Mouse (Mus musculus) kidney, embryonic 14.5 days (tissue): ENCODE measurements around the gene Cab39l. TPM values are rescaled to one million over a fixed set of nuclear protein-coding genes. Genes with fewer than 3 reads are reported as not detected.
A peak's percentile ranks its signal among the peaks of the same experiment; 100 is the strongest.
"Not testable (repeated sequence)": the region's sequence is repeated elsewhere in the genome, so short reads cannot be mapped to it uniquely, and the experiment has no call there.

Experiments
- ATAC-seq: fragments of 200-750 bp; cut with Nextera tagmentation; 2 replicates; pipeline ENCODE4 v1.8.0; 2017; ENCODE audit warnings: moderate number of reproducible peaks, mild to moderate bottlenecking, moderate TSS enrichment, moderate library complexity; ENCODE audit not compliant: low FRiP score, low TSS enrichment
- H3K27ac ChIP-seq: fragments of 300-500 bp; sonication (generic); 2 replicates; pipeline ENCODE4 v1.5.1; 2014; ENCODE audit warnings: low read depth, mild to moderate bottlenecking, low read length, moderate library complexity, mixed read lengths
- H3K27me3 ChIP-seq: fragments of 300-500 bp; sonication (generic); 2 replicates; pipeline ENCODE4 v1.6.1; 2014; ENCODE audit warnings: mild to moderate bottlenecking, low read length; ENCODE audit not compliant: control insufficient read depth, insufficient read depth
- H3K36me3 ChIP-seq: fragments of 300-500 bp; sonication (generic); 2 replicates; pipeline ENCODE4 v1.6.1; 2014; ENCODE audit warnings: low read length, mixed read lengths; ENCODE audit not compliant: control insufficient read depth, insufficient read depth
- H3K4me1 ChIP-seq: fragments of 300-500 bp; sonication (generic); 2 replicates; pipeline ENCODE4 v1.6.1; 2014; ENCODE audit warnings: low read length, mixed read lengths; ENCODE audit not compliant: control insufficient read depth, insufficient read depth
- H3K4me2 ChIP-seq: fragments of 300-500 bp; sonication (generic); replicated peaks from 2 replicates; pipeline ENCODE4 v1.6.1; 2014; ENCODE audit warnings: low read depth, mild to moderate bottlenecking, low read length
- H3K4me3 ChIP-seq: fragments of 300-500 bp; sonication (generic); 2 replicates; pipeline ENCODE4 v1.5.1; 2014; ENCODE audit warnings: mild to moderate bottlenecking, low read length
- H3K9ac ChIP-seq: fragments of 300-500 bp; sonication (generic); 2 replicates; pipeline ENCODE4 v1.6.1; 2014; ENCODE audit warnings: low read depth, mild to moderate bottlenecking, low read length, moderate library complexity
- H3K9me3 ChIP-seq: fragments of 300-500 bp; sonication (generic); 2 replicates; pipeline ENCODE4 v1.6.1; 2016; ENCODE audit warnings: low read length; ENCODE audit not compliant: control insufficient read depth
- WGBS: fragments of 180-500 bp; shearing (Covaris S2); extraction: QIAGEN DNeasy Blood & Tissue Kit; methylation state at CpG from one replicate; pipeline ENCODE4 v1.1.7; 2014; 5-methylcytosine and 5-hydroxymethylcytosine counted together
- polyA plus RNA-seq: library from polyadenylated mRNA; unstranded; fragments of >200 nt; fragmentation: Nextera tagmentation; extraction: Ambion mirVana; gene quantifications from 2 replicates; pipeline ENCODE4 v1.2.1, GENCODE M21; 2014

Cab39l gene
- polyA plus RNA-seq, 1 experiment from 2014 or later, result 42.6 TPM

DNA sequence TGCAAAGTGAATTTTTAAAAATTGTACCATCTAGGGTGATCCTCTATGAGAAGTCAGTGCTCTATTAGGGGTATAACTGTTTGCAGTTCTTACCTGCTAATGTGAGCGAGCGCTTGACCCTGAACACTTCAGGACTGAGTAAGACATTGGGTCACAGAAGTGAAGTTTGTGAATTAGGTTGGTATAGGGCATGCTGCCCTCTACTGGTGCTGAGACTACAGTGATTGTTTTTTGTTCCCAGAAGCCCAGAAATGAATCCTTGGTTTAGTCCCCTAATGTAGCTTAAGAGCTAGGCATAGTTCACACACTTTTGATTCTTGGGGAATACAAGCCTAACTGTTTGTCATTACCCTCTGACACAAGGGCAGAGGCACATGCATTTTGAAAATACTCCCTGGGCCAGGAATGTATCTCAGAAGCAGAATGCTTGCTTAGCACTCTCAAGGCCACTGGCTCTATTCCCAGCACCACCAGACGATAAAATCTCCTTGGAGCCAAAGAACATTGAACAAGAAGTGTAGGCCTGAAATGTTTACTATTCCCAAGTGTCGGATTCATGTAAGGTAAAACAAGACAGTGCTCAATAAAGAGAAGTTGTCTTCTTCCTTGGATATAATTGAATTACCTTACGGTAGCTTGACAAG, 163.4 kb downstream of the Cab39l start:
- H3K9ac ChIP-seq, result no peak overlapping the region
- no peaks in the 10 kb centered on the region for H3K9me3 ChIP-seq
- no peaks in the 10 kb centered on the region for H3K27me3 ChIP-seq
- H3K4me1 ChIP-seq, result no peaks in the 10 kb centered on the region
- ATAC-seq, result no peak
- H3K27ac ChIP-seq, result no peak overlapping the region
- no peaks in the 10 kb centered on the region for H3K36me3 ChIP-seq
- H3K4me3 ChIP-seq, result no peak overlapping the region
- H3K4me2 ChIP-seq, result no peak overlapping the region
- WGBS, result 70% methylated on average over 5 of the region's 5 CpGs

DNA sequence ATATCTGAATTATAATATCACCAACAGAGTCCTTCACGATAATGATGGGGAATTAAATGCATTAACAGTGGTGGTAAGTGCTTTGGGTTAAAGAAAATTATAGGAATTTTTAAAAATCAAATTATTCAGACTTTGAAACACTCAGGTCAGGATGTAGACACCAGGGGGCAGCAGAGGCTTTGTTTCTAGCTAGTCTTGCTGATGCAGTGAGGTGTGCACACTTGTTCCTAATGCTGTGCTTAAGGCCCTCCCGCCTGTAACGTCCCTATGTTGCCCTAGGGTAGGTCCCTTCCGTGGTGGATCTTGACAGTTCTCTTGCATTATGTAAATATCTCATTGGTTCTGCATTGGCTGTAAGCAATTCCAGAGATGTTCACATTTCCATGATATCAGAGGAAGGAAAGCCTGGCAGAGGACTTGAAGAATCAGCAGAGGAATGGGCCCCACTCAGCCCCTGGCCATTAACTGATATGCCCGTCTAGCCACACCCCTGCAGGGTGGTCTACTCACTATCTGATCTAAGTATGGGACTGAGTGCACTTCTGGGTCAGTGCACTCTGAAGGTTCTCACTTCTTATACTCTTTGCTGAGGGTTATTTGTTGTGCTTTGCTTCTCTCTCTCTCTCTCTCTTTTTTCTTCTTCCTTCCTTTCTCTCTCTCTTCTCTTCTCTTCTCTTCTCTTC, 165.0 kb downstream of the Cab39l start:
- no peak for ATAC-seq
- 19% methylated on average over 5 of the region's 5 CpGs for WGBS

DNA sequence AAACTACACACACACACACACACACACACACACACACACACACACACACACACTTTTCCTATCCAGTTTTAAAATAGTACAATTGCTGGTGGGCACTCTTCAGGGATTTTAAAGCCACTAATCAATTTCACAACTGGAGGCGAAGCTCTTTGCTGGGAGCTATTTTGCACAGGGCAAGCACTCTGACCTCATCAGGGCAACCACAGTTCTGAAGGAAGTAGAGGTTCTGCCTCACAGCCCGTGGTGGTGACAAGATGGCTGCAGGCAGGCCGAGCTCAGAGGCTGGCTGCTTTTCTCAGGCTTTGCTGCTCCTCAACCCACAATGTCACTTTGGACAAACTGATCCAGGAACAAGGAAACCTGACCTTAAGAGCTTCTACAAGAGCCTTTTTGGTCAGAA, 166.2 kb downstream of the Cab39l start:
- 6% methylated on average over 3 of the region's 3 CpGs for WGBS
- H3K36me3 ChIP-seq, result no peaks in the 10 kb centered on the region
- no peaks in the 10 kb centered on the region for H3K9me3 ChIP-seq
- H3K4me3 ChIP-seq, result no peak overlapping the region
- no peaks in the 10 kb centered on the region for H3K27me3 ChIP-seq
- no peak overlapping the region for H3K9ac ChIP-seq
- no peak for ATAC-seq
- H3K27ac ChIP-seq, result no peak overlapping the region
- H3K4me2 ChIP-seq, result no peak overlapping the region
- H3K4me1 ChIP-seq, result no peaks in the 10 kb centered on the region

More for the DNA sequence above, 165.0 kb downstream of the Cab39l start:
- H3K4me2 ChIP-seq, result no peak overlapping the region
- H3K4me3 ChIP-seq, result no peak overlapping the region
- no peak overlapping the region for H3K27ac ChIP-seq
- H3K9me3 ChIP-seq, result no peaks in the 10 kb centered on the region
- no peaks in the 10 kb centered on the region for H3K36me3 ChIP-seq
- no peaks in the 10 kb centered on the region for H3K4me1 ChIP-seq
- no peaks in the 10 kb centered on the region for H3K27me3 ChIP-seq
- H3K9ac ChIP-seq, result no peak overlapping the region

DNA sequence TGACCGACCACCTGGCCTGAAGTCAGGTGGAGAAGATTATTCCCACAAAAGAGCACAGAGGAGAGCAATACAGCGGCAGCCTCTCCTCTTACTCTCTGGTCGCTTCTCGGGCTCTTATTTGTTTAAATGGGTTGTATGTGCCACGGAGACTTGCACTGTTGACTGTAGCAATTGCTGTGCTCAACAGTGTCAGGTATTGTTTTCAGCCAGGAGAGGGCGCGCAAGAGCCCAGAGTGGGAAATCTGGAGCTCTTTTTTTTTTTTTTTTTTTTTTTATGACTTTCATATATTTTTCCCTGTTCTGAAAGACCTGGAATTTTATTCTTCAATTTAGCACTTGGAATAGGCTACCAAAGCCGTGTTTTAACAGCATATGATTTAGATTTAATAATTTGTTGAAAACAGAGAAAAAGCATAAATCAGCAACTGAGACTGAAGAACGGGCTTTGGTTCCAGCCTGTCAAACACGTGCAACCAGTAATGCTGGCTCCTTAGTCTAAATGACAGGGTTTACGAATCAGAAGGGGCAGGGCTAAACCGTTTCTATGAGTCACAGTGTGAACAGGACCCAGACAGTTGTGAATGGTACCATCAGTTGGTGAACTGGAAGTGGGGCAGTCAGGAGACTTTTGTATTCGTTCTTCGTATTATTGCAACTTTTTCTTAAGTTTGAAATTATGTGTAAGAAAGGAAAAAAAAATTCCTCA, 172.3 kb downstream of the Cab39l start:
- Histone ChIP-seq H3K27me3 (no peaks in the 10 kb centered on the region), H3K9me3 (no peaks in the 10 kb centered on the region), H3K36me3 (no peaks in the 10 kb centered on the region), H3K4me1 (no peaks in the 10 kb centered on the region), H3K27ac (no peak overlapping the region), H3K4me3 (no peak overlapping the region), H3K9ac (no peak overlapping the region), H3K4me2 (no peak overlapping the region)
- 42% methylated on average over 14 of the region's 14 CpGs for WGBS
- no peak for ATAC-seq

DNA sequence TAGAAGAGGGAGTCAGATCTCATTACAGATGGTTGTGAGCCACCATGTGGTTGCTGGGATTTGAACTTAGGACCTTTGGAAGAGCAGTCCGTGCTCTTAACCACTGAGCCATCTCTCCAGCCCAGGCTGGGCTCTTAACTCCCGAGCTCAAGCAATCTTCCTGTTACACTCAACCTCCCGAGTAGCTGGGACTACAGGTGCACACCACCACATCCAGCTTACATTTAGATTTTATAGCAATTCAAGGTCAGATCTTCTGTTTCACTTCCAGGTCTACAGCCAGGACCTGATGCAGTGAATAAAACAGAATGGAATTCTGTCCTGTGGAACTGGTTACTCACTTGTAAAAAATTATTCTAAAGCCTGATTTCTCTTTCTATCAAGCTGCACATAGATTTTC, 173.4 kb downstream of the Cab39l start:
- 82% methylated on average over 3 of the region's 3 CpGs for WGBS
- ATAC-seq, H3K4me2 ChIP-seq, H3K9me3 ChIP-seq, H3K36me3 ChIP-seq, H3K4me3 ChIP-seq, H3K4me1 ChIP-seq, H3K27ac ChIP-seq, H3K27me3 ChIP-seq, H3K9ac ChIP-seq: not testable (repeated sequence)

DNA sequence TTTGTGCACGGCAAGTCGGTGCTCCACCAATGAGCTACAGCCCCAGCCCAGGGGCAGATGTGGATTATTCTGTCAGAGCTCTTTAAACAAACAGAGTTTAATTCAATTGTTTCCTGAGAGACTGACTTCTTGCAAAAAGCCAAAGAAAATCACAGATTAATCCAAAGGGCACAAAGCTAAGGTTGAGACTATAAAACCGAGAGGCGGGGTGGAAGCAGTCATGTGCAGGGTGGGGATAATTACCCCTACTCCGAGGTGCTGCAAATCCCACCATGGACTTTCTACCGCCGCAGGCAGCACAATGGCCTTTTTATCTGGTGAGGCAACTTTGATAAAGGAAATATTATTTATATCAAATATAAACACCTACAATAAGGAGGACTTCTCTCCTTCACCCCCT, 176.0 kb downstream of the Cab39l start:
- 45% methylated on average over 7 of the region's 7 CpGs for WGBS
- no peaks in the 10 kb centered on the region for H3K27me3 ChIP-seq
- no peak overlapping the region for H3K4me3 ChIP-seq
- H3K9me3 ChIP-seq, result no peaks in the 10 kb centered on the region
- H3K4me1 ChIP-seq, result no peaks in the 10 kb centered on the region
- no peak overlapping the region for H3K9ac ChIP-seq
- no peak overlapping the region for H3K4me2 ChIP-seq
- H3K27ac ChIP-seq, result no peak overlapping the region
- no peak for ATAC-seq
- H3K36me3 ChIP-seq, result no peaks in the 10 kb centered on the region

DNA sequence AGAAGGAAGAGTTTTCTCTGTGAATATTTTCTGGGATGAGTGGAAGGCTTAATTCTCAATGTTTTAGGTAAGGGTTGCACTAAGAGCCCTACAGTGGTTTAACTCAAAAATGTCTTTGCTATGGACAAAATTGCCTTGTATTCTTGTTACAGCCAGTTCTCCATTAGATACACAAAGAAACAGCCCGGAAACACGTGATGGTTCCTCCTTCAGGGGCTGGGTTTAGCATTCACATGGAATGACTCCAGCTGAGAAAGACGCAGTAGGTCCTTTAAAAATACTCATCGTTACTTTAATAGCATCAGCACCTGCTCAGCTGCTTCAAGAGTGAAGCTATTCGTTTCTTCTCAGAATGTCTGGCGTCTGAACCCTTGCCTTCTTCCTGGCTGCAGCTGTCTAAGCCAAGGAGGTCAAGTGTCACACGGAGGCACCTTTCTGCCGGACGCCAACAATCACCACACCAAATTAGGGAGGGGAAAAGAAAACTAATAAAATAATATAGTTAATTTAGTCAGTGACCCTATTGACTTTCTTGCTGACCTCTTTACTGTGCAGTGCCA, 183.6 kb downstream of the Cab39l start:
- no peak for ATAC-seq
- Histone ChIP-seq H3K9me3 (no peaks in the 10 kb centered on the region), H3K27ac (no peak overlapping the region), H3K4me2 (no peak overlapping the region), H3K4me1 (peaks cover 8% of the 10 kb centered on the region; the same call in 1 of the 2 replicates), H3K27me3 (no peaks in the 10 kb centered on the region), H3K36me3 (no peaks in the 10 kb centered on the region), H3K4me3 (no peak overlapping the region), H3K9ac (no peak overlapping the region)
- WGBS, result 24% methylated on average over 9 of the region's 9 CpGs

DNA sequence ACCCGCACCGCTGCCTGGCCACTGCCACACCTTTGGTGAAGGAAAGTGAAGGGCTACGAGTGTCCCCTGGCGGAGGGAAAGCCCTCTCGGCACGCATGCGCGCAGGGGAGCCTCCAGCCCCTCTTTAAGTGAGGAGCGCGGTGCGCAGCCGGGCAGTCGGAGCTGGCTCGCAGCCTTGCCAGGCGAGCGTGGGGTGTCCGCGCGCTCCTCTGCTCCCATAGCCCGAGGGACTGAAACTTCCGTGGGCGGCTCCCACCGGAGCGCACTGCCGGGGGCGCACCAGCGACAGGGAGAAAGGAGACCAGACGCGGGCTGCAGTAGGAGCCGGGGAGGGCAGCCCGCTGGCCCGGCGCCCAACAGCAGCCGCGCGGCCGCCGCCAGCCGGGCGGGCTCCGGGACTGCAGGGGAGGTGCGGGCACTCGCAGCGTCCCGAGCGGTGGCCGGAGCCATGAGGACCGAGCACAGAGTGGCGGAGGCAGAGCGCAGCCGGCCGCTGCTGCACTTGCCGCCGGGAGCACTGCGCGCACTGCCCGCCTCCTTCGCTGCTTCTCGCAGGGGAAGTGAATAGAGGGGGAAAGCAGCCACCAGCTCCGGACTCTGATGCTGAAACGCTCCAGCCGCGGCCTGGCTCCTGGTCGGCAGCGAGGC, 184.5 kb downstream of the Cab39l start, which contains the start of gene Shisa2:
Shisa2 (plus strand) TSS at position 151 of the 648 bp plus-strand sequence.
- Histone ChIP-seq H3K27ac (peak within 1 kb of the TSS; percentile 73; the same call in 1 of the 2 replicates), H3K36me3 (peaks cover 6% of the 10 kb centered on the region), H3K27me3 (no peaks in the 10 kb centered on the region), H3K4me2 (peak within 1 kb of the TSS; percentile 82), H3K9me3 (no peaks in the 10 kb centered on the region), H3K9ac (peak within 1 kb of the TSS; percentile 70), H3K4me3 (peak within 1 kb of the TSS; percentile 58), H3K4me1 (peaks cover 8% of the 10 kb centered on the region; the same call in 1 of the 2 replicates)
- WGBS, result under 1% methylated on average over 61 of the region's 65 CpGs
- ATAC-seq, result peak; percentile 91
